Mouse (Mus musculus) cerebellum, adult 11-12 months (tissue): Measurements from ENCODE around the gene Exo5.
A peak's percentile ranks its signal among the peaks of the same experiment; 100 is the strongest.

Experiments
- DNase-seq: peaks from one replicate; pipeline ENCODE4 v3.0.0; 2022

Exo5 gene

GRCm38 (mm10) chr4:120924554-120925299, at the start of gene Exo5:
TSS of gene Exo5 (minus strand) at chr4:120925017.
- DNase-seq: peak; percentile 81

GRCm38 (mm10) chr4:120971842-120972241, 47.0 kb upstream of the Exo5 start:
- peak; percentile 20 for DNase-seq

GRCm38 (mm10) chr4:120969382-120970146, 44.7 kb upstream of the Exo5 start:
- DNase-seq: peak; percentile 27

GRCm38 (mm10) chr4:120968486-120968885, 43.7 kb upstream of the Exo5 start:
- peak; percentile 47 for DNase-seq

GRCm38 (mm10) chr4:120955586-120955985, 30.8 kb upstream of the Exo5 start:
- DNase-seq: no peak

GRCm38 (mm10) chr4:120953667-120954066, 28.9 kb upstream of the Exo5 start:
- no peak for DNase-seq

GRCm38 (mm10) chr4:120953038-120953437, 28.2 kb upstream of the Exo5 start:
- DNase-seq: no peak

GRCm38 (mm10) chr4:120952163-120952562, 27.3 kb upstream of the Exo5 start:
- no peak for DNase-seq

- DNase-seq: peak; percentile 88
Measured at GRCm38 (mm10) chr4:120951428-120951973, 26.7 kb upstream of the Exo5 start, which contains the start of gene Zfp69. TSS of gene Zfp69 (minus strand) at chr4:120951699.

GRCm38 (mm10) chr4:120950763-120951427, 26.1 kb upstream of the Exo5 start:
- no peak for DNase-seq

- DNase-seq: no peak
Measured at GRCm38 (mm10) chr4:120948938-120949337, 24.1 kb upstream of the Exo5 start.

GRCm38 (mm10) chr4:120935006-120935405, 10.2 kb upstream of the Exo5 start:
- DNase-seq: no peak

- DNase-seq: no peak
Measured at GRCm38 (mm10) chr4:120930736-120931135, 5.9 kb upstream of the Exo5 start.

- DNase-seq: no peak
Measured at GRCm38 (mm10) chr4:120928686-120929085, 3.9 kb upstream of the Exo5 start.

- DNase-seq: peak; percentile 45
Measured at GRCm38 (mm10) chr4:120925386-120925785, 569 bp upstream of the Exo5 start.

- no peak for DNase-seq
Measured at GRCm38 (mm10) chr4:120921461-120921860, 3.4 kb downstream of the Exo5 start.

GRCm38 (mm10) chr4:120914501-120914900, 10.3 kb downstream of the Exo5 start:
- no peak for DNase-seq

GRCm38 (mm10) chr4:120913861-120914260, 11.0 kb downstream of the Exo5 start:
- DNase-seq: no peak

GRCm38 (mm10) chr4:120913443-120913842, 11.4 kb downstream of the Exo5 start:
- DNase-seq: no peak

- no peak for DNase-seq
Measured at GRCm38 (mm10) chr4:120912866-120913265, 12.0 kb downstream of the Exo5 start.

GRCm38 (mm10) chr4:120911086-120911485, 13.7 kb downstream of the Exo5 start:
- no peak for DNase-seq

- peak; percentile 67 for DNase-seq
Measured at GRCm38 (mm10) chr4:120909558-120910150, 15.2 kb downstream of the Exo5 start.

GRCm38 (mm10) chr4:120905644-120906043, 19.2 kb downstream of the Exo5 start:
- DNase-seq: no peak
